Mouse (Mus musculus) CD4-positive, CD25-positive, alpha-beta regulatory T cell, adult 4 months (primary cell): ENCODE measurements at regions not wholly inside any gene's neighbourhood (a gene's known extent, or its start where the extent isn't known, plus 50 kb on each side); places are given as distances from the start of the nearest gene placed in this dataset.

Experiments
- ATAC-seq: one replicate; pipeline ENCODE4 v1.8.0; 2017

- ATAC-seq = no peak
Observed at GRCm38 (mm10) chr13:102394057-102394456, 299.3 kb upstream of the Cd180 start.

- ATAC-seq = no peak
Observed at GRCm38 (mm10) chr13:102397411-102397810, 295.9 kb upstream of the Cd180 start.

- no peak for ATAC-seq
Observed at GRCm38 (mm10) chr13:102411840-102412239, 281.5 kb upstream of the Cd180 start.

- ATAC-seq = no peak
Observed at GRCm38 (mm10) chr13:102434372-102434954, 258.9 kb upstream of the Cd180 start.

- ATAC-seq = no peak
Observed at GRCm38 (mm10) chr13:102442676-102443075, 250.7 kb upstream of the Cd180 start.

- no peak for ATAC-seq
Observed at GRCm38 (mm10) chr13:102447310-102447709, 246.0 kb upstream of the Cd180 start.

- no peak for ATAC-seq
Observed at GRCm38 (mm10) chr13:102449416-102450121, 243.8 kb upstream of the Cd180 start.

- no peak for ATAC-seq
Observed at GRCm38 (mm10) chr13:102451176-102451575, 242.2 kb upstream of the Cd180 start.

GRCm38 (mm10) chr13:102458711-102459110 is 234.6 kb upstream of the Cd180 start:
- no peak for ATAC-seq

GRCm38 (mm10) chr13:102463993-102464392 is 229.4 kb upstream of the Cd180 start:
- no peak for ATAC-seq

- no peak for ATAC-seq
Observed at GRCm38 (mm10) chr13:102481906-102482305, 211.5 kb upstream of the Cd180 start.

GRCm38 (mm10) chr13:102482451-102482850 is 210.9 kb upstream of the Cd180 start:
- no peak for ATAC-seq

- no peak for ATAC-seq
Observed at GRCm38 (mm10) chr13:102487416-102488097, 205.8 kb upstream of the Cd180 start.

GRCm38 (mm10) chr13:102491370-102491769 is 202.0 kb upstream of the Cd180 start:
- ATAC-seq = no peak

GRCm38 (mm10) chr13:102504157-102504947 is 189.0 kb upstream of the Cd180 start:
- ATAC-seq = no peak

- ATAC-seq = no peak
Observed at GRCm38 (mm10) chr13:102507226-102507625, 186.1 kb upstream of the Cd180 start.

GRCm38 (mm10) chr13:102507916-102508315 is 185.4 kb upstream of the Cd180 start:
- ATAC-seq = no peak

GRCm38 (mm10) chr13:102510733-102511279 is 182.6 kb upstream of the Cd180 start:
- no peak for ATAC-seq

GRCm38 (mm10) chr13:102518169-102518882 is 175.0 kb upstream of the Cd180 start:
- no peak for ATAC-seq

- no peak for ATAC-seq
Observed at GRCm38 (mm10) chr13:102521427-102521826, 171.9 kb upstream of the Cd180 start.

GRCm38 (mm10) chr13:102522080-102522479 is 171.3 kb upstream of the Cd180 start:
- no peak for ATAC-seq

- ATAC-seq = no peak
Observed at GRCm38 (mm10) chr13:102526621-102527140, 166.7 kb upstream of the Cd180 start.
